Mouse (Mus musculus) liver, embryonic 11.5 days (tissue): ENCODE data around the gene Ramp3. TPM values are rescaled to one million over a fixed set of nuclear protein-coding genes. Genes with fewer than 3 reads are reported as not detected.
"Not testable (repeated sequence)": the region's sequence is repeated elsewhere in the genome, so short reads cannot be mapped to it uniquely, and the experiment has no call there.

Source experiments
- ATAC-seq: fragments of 200-750 bp; cut with Nextera tagmentation; replicated peaks from 2 replicates; pipeline ENCODE4 v1.8.0; 2017; ENCODE audit warnings: moderate number of reproducible peaks, mild to moderate bottlenecking, moderate TSS enrichment, moderate library complexity; ENCODE audit not compliant: low FRiP score
- DNase-seq: peaks from one replicate; pipeline ENCODE4 v3.0.0-alpha.2; 2017; ENCODE audit warnings: low spot score
- H3K27ac ChIP-seq: fragments of 300-500 bp; sonication (generic); 2 replicates; pipeline ENCODE4 v1.5.1; 2014; ENCODE audit warnings: mild to moderate bottlenecking, low read depth, low read length, control low read depth
- H3K27me3 ChIP-seq: fragments of 300-500 bp; sonication (generic); replicated peaks from 2 replicates; pipeline ENCODE4 v1.6.1; 2014; ENCODE audit warnings: low read length, mixed read lengths; ENCODE audit not compliant: control insufficient read depth, insufficient read depth
- H3K36me3 ChIP-seq: fragments of 300-500 bp; sonication (generic); 2 replicates; pipeline ENCODE4 v1.6.1; 2014; ENCODE audit warnings: mild to moderate bottlenecking, low read length, moderate library complexity, mixed read lengths; ENCODE audit not compliant: control insufficient read depth, insufficient read depth
- H3K4me1 ChIP-seq: fragments of 300-500 bp; sonication (generic); replicated peaks from 2 replicates; pipeline ENCODE4 v1.6.1; 2014; ENCODE audit warnings: low read length, mixed read lengths; ENCODE audit not compliant: control insufficient read depth, insufficient read depth
- H3K4me2 ChIP-seq: fragments of 300-500 bp; sonication (generic); 2 replicates; pipeline ENCODE4 v1.6.1; 2014; ENCODE audit warnings: mild to moderate bottlenecking, control low read depth, moderate library complexity
- H3K4me3 ChIP-seq: fragments of 300-500 bp; sonication (generic); 2 replicates; pipeline ENCODE4 v1.5.1; 2014; ENCODE audit warnings: low read depth, low read length, control low read depth
- H3K9ac ChIP-seq: fragments of 300-500 bp; sonication (generic); 2 replicates; pipeline ENCODE4 v1.6.1; 2014; ENCODE audit warnings: low read depth, low read length, control low read depth
- H3K9me3 ChIP-seq: fragments of 300-500 bp; sonication (generic); 2 replicates; pipeline ENCODE4 v1.6.1; 2016; ENCODE audit warnings: low read length, inconsistent platforms, mixed read lengths; ENCODE audit not compliant: control insufficient read depth
- WGBS: fragments of 180-500 bp; shearing (Covaris S2); extraction: QIAGEN DNeasy Blood & Tissue Kit; methylation state at CpG from one replicate; pipeline ENCODE4 v1.1.7; 2014; 5-methylcytosine and 5-hydroxymethylcytosine counted together
- polyA plus RNA-seq: library from polyadenylated mRNA; unstranded; fragments of >200 nt; fragmentation: Nextera tagmentation; extraction: Ambion mirVana; gene quantifications from 2 replicates; pipeline ENCODE4 v1.2.1, GENCODE M21; 2014

Gene Ramp3
- polyA plus RNA-seq, 1 experiment from 2014 or later: 0.53 TPM

DNA sequence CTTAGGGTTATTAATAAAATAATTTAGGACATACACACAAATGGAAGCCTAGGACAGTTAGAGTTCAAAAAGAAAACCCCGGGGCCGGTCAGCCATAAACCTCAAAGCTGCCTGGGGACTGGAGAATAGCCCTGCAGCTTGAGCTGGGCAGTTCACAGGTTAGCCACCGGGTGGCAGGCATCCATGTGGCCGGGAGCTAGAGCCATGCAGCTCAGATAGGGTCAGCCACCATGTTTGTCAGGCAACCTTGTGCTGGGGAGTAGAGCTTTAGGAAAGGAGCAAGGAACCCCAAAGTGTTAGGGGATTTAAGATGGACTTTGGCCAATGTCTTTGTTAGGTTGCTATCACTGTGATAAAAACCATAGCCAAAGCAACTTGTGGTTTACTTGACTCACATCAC lies 29.8 kb upstream of the Ramp3 start:
- no peaks in the 10 kb centered on the region for H3K9me3 ChIP-seq
- no peak overlapping the region for H3K4me3 ChIP-seq
- H3K4me1 ChIP-seq: peaks cover 25% of the 10 kb centered on the region
- no peak for DNase-seq
- no peaks in the 10 kb centered on the region for H3K27me3 ChIP-seq
- ATAC-seq: peak; percentile 54
- H3K36me3 ChIP-seq: peaks cover 9% of the 10 kb centered on the region
- H3K4me2 ChIP-seq: no peak overlapping the region
- peak overlapping the region; percentile 33; the same call in 1 of the 2 replicates for H3K27ac ChIP-seq
- H3K9ac ChIP-seq: no peak overlapping the region
- 20% methylated on average over 4 of the region's 4 CpGs for WGBS

- no peaks in the 10 kb centered on the region for H3K9me3 ChIP-seq
- DNase-seq: no peak
Observed at GRCm38 (mm10) chr11:6629655-6630054, 28.7 kb upstream of the Ramp3 start.

GRCm38 (mm10) chr11:6636150-6636549 lies 22.2 kb upstream of the Ramp3 start:
- no peak for ATAC-seq
- Histone ChIP-seq H3K9me3 (no peaks in the 10 kb centered on the region), H3K27ac (no peak overlapping the region), H3K9ac (no peak overlapping the region), H3K4me1 (no peaks in the 10 kb centered on the region), H3K4me2 (no peak overlapping the region), H3K36me3 (no peaks in the 10 kb centered on the region), H3K4me3 (no peak overlapping the region), H3K27me3 (no peaks in the 10 kb centered on the region)
- 59% methylated on average over 8 of the region's 8 CpGs for WGBS
- DNase-seq: no peak

More at GRCm38 (mm10) chr11:6629655-6630054, 28.7 kb upstream of the Ramp3 start:
- H3K4me2 ChIP-seq: no peak overlapping the region
- no peak overlapping the region for H3K4me3 ChIP-seq
- H3K27ac ChIP-seq: no peak overlapping the region
- no peaks in the 10 kb centered on the region for H3K27me3 ChIP-seq
- no peak for ATAC-seq
- H3K4me1 ChIP-seq: peaks cover 14% of the 10 kb centered on the region
- no peak overlapping the region for H3K9ac ChIP-seq
- peaks cover 1% of the 10 kb centered on the region; the same call in 1 of the 2 replicates for H3K36me3 ChIP-seq

DNA sequence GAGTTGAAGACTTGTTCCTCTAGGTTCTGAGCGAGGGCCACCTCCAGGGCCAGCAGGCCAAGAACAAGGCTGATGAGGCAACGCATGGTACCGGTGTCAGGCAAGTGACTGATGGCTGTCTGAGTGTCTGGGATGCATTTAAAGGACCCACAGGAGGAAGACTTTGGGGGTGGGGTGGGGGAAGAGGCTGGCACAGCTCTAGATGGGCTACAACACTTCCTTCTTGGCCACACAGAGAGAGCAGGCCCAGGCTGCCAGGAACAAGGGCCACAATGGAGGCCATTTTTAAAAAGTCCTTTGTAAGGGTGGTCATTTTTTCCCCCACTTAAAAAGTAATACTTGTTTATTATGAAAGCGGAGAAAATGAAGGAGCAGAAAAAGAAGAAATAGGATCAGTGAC lies 19.8 kb upstream of the Ramp3 start, which contains the start of gene Wap:
TSS of gene Wap (minus strand) at position 101 of the 400 bp plus-strand sequence.
- Histone ChIP-seq H3K9ac (no peak within 1 kb of the TSS), H3K9me3 (no peaks in the 10 kb centered on the region), H3K27me3 (no peaks in the 10 kb centered on the region), H3K4me1 (no peaks in the 10 kb centered on the region), H3K4me2 (no peak within 1 kb of the TSS), H3K4me3 (no peak within 1 kb of the TSS), H3K36me3 (no peaks in the 10 kb centered on the region), H3K27ac (no peak within 1 kb of the TSS)
- WGBS: 82% methylated on average over 4 of the region's 4 CpGs
- DNase-seq (no peak), ATAC-seq (no peak)

DNA sequence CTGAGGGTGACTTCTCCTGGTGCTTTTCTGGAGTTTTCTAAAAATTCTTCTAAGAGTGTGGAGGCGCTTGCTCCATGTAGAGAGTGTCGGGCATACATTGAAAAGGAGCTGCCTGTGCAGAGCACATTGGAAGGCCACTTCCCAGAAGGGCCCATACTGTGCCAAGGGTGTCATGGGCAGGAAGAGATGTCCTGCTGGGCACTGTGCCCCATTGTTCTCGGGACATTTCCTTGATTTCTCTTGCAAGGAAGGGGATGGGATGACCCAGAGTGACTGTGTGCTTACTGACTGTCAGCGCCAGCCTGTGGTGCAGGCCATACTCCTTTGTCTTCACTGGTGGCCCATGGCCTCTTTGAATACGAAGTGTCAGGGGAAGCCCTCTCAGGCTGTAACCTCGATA lies 19.2 kb upstream of the Ramp3 start:
- no peaks in the 10 kb centered on the region for H3K36me3 ChIP-seq
- H3K4me3 ChIP-seq: no peak overlapping the region
- no peak overlapping the region for H3K27ac ChIP-seq
- H3K9me3 ChIP-seq: no peaks in the 10 kb centered on the region
- DNase-seq (no peak), ATAC-seq (no peak)
- no peak overlapping the region for H3K9ac ChIP-seq
- 74% methylated on average over 6 of the region's 6 CpGs for WGBS
- no peaks in the 10 kb centered on the region for H3K4me1 ChIP-seq
- H3K27me3 ChIP-seq: no peaks in the 10 kb centered on the region
- H3K4me2 ChIP-seq: no peak overlapping the region

DNA sequence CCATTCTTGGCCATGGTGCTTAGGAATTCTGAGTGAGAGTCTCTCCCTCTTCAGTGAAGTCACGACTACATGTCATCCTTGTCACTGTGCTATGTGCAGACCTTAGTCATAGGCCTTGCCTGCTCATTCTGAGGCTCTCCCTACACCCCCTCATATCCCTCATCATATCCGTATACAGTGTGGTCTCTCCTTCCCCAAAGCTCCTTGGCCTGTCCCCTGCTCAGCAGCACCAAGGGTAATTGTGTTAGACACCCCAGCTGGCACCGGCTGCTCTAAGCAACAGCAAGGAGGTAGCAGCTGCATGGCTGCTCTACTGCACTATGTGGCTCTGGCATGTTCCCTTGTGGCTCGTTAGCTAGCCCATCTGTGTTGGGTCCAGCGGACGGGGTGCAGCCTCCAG lies 13.8 kb upstream of the Ramp3 start:
- H3K4me1 ChIP-seq: no peaks in the 10 kb centered on the region
- H3K27ac ChIP-seq: no peak overlapping the region
- WGBS: 79% methylated on average over 6 of the region's 6 CpGs
- DNase-seq: no peak
- no peak overlapping the region for H3K4me3 ChIP-seq
- no peaks in the 10 kb centered on the region for H3K36me3 ChIP-seq
- no peaks in the 10 kb centered on the region for H3K9me3 ChIP-seq
- no peak for ATAC-seq
- H3K27me3 ChIP-seq: no peaks in the 10 kb centered on the region
- H3K4me2 ChIP-seq: no peak overlapping the region
- no peak overlapping the region for H3K9ac ChIP-seq

- ATAC-seq: no peak
- H3K36me3 ChIP-seq: no peaks in the 10 kb centered on the region
- H3K4me1 ChIP-seq: no peaks in the 10 kb centered on the region
- no peaks in the 10 kb centered on the region for H3K9me3 ChIP-seq
- no peak overlapping the region for H3K4me3 ChIP-seq
- DNase-seq: no peak
- WGBS: 50% methylated on average over 9 of the region's 9 CpGs
- no peak overlapping the region for H3K9ac ChIP-seq
- H3K27ac ChIP-seq: no peak overlapping the region
- no peaks in the 10 kb centered on the region for H3K27me3 ChIP-seq
- no peak overlapping the region for H3K4me2 ChIP-seq
Observed at GRCm38 (mm10) chr11:6647831-6648724, 10.2 kb upstream of the Ramp3 start.

- H3K9me3 ChIP-seq: no peaks in the 10 kb centered on the region
- 61% methylated on average over 7 of the region's 7 CpGs for whole genome bisulfite sequencing
Observed at GRCm38 (mm10) chr11:6650519-6650918, 7.8 kb upstream of the Ramp3 start.

GRCm38 (mm10) chr11:6652978-6653377 lies 5.3 kb upstream of the Ramp3 start:
- WGBS: 62% methylated on average over 3 of the region's 3 CpGs
- H3K36me3 ChIP-seq: not testable (repeated sequence)

More at GRCm38 (mm10) chr11:6650519-6650918, 7.8 kb upstream of the Ramp3 start:
- Histone ChIP-seq H3K36me3 (no peaks in the 10 kb centered on the region), H3K27me3 (no peaks in the 10 kb centered on the region), H3K27ac (no peak overlapping the region), H3K4me3 (no peak overlapping the region), H3K9ac (no peak overlapping the region), H3K4me2 (no peak overlapping the region), H3K4me1 (no peaks in the 10 kb centered on the region)
- DNase-seq: no peak
- no peak for ATAC-seq

More at GRCm38 (mm10) chr11:6652978-6653377, 5.3 kb upstream of the Ramp3 start:
- not testable (repeated sequence) for H3K4me3 ChIP-seq, H3K27me3 ChIP-seq, DNase-seq, ATAC-seq, H3K4me1 ChIP-seq, H3K9ac ChIP-seq, H3K9me3 ChIP-seq, H3K4me2 ChIP-seq, H3K27ac ChIP-seq
